Mouse (Mus musculus): ENCODE results near the gene Pycard.

DNA sequence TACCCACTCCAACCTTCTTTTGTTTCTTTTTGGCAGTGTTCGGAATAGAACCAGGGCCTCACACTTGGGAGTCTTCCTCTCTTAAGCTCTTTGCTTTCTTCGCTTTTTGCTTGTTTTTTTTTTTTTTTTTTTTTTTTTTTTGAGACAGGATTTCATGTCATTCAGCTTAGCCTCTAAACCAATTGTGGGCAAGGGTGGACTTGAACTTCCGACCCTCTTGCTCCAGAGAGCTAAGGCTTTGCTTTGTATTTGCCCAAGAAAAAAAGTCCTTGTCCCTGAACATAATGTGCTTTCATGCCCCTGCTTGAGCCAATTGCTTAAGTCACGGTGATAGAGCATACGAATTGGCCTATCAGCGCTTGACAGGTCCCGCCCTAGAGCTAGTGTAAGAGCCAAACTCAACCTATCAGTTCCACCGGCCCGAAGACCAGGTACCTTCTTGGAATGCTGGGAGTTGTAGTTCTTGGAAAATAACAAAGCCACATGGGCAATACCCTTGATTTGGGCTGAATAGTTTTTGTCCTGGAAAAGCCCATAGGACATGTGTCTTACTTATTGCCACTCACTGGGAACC lies 37.8 kb upstream of the Pycard start:
- TF ChIP-seq CTCF (IDR thresholded peaks at IDR 0.05; ENCODE audit: borderline replicate concordance, insufficient read depth, low read length) (no peak), POLR2A (IDR thresholded peaks at IDR 0.05; ENCODE audit: low read depth, low read length) (no peak)
